Mouse (Mus musculus) E14TG2a.4 (cell line): ENCODE measurements around the gene Wt1.

Experiments used
- CTCF ChIP-seq: conservative IDR thresholded peaks from 2 replicates; pipeline ENCODE4 v1.5.1; 2014; ENCODE audit warnings: low read length
- NANOG ChIP-seq: IDR thresholded peaks from 2 replicates; pipeline ENCODE4 v1.6.1; 2014; ENCODE audit warnings: borderline replicate concordance, low read length, mixed read lengths
- POU5F1 ChIP-seq: IDR thresholded peaks from 2 replicates; pipeline ENCODE4 v1.6.1; 2014; ENCODE audit warnings: low read length, borderline replicate concordance

GRCm38 (mm10) chr2:105122216-105122615 is 4.1 kb upstream of the Wt1 start:
- no peak for TF ChIP-seq CTCF
- no peak for TF ChIP-seq POU5F1
- TF ChIP-seq NANOG, result no peak
